Mouse (Mus musculus) MN1 (cell line): ENCODE measurements around the gene Stk11.

Experiments
- DNase-seq: peaks from one replicate; pipeline ENCODE4 v3.0.0-alpha.2; 2016; ENCODE audit warnings: low spot score

The Stk11 gene

GRCm38 (mm10) chr10:80115290-80115943 is at the start of gene Stk11:
Gene Stk11, plus strand, starts transcription at chr10:80115803.
- DNase-seq = peak; percentile 100

- no peak for DNase-seq
Measured at GRCm38 (mm10) chr10:80069251-80069650, 46.4 kb upstream of the Stk11 start.

- DNase-seq = no peak
Measured at GRCm38 (mm10) chr10:80069948-80070450, 45.6 kb upstream of the Stk11 start.

GRCm38 (mm10) chr10:80070837-80071515 is 44.6 kb upstream of the Stk11 start:
- peak; percentile 90 for DNase-seq

- DNase-seq = no peak
Measured at GRCm38 (mm10) chr10:80071516-80071900, 44.1 kb upstream of the Stk11 start.

GRCm38 (mm10) chr10:80072623-80073489 is 42.7 kb upstream of the Stk11 start:
- peak; percentile 55 for DNase-seq

GRCm38 (mm10) chr10:80074813-80075601 is 40.6 kb upstream of the Stk11 start:
- DNase-seq = peak; percentile 90

- no peak for DNase-seq
Measured at GRCm38 (mm10) chr10:80075924-80076323, 39.7 kb upstream of the Stk11 start.

- no peak for DNase-seq
Measured at GRCm38 (mm10) chr10:80076386-80076785, 39.2 kb upstream of the Stk11 start.

GRCm38 (mm10) chr10:80077312-80077711 is 38.3 kb upstream of the Stk11 start:
- DNase-seq = no peak

- no peak for DNase-seq
Measured at GRCm38 (mm10) chr10:80078366-80078765, 37.2 kb upstream of the Stk11 start.

- no peak for DNase-seq
Measured at GRCm38 (mm10) chr10:80080396-80081070, 35.1 kb upstream of the Stk11 start.

- no peak for DNase-seq
Measured at GRCm38 (mm10) chr10:80081075-80081474, 34.5 kb upstream of the Stk11 start.

GRCm38 (mm10) chr10:80084817-80085487 is 30.7 kb upstream of the Stk11 start:
- peak; percentile 94 for DNase-seq

GRCm38 (mm10) chr10:80086847-80087246 is 28.8 kb upstream of the Stk11 start:
- peak; percentile 90 for DNase-seq

GRCm38 (mm10) chr10:80087483-80087882 is 28.1 kb upstream of the Stk11 start:
- no peak for DNase-seq

- no peak for DNase-seq
Measured at GRCm38 (mm10) chr10:80089146-80089545, 26.5 kb upstream of the Stk11 start.

- no peak for DNase-seq
Measured at GRCm38 (mm10) chr10:80091527-80091926, 24.1 kb upstream of the Stk11 start.

GRCm38 (mm10) chr10:80092690-80093089 is 22.9 kb upstream of the Stk11 start:
- no peak for DNase-seq

- no peak for DNase-seq
Measured at GRCm38 (mm10) chr10:80094085-80094484, 21.5 kb upstream of the Stk11 start.

- no peak for DNase-seq
Measured at GRCm38 (mm10) chr10:80094684-80095083, 20.9 kb upstream of the Stk11 start.
